Mouse (Mus musculus): ENCODE results near the gene Egfl8. TPM values are rescaled to one million over a fixed set of nuclear protein-coding genes. Genes with fewer than 3 reads are reported as not detected.

Gene Egfl8
- polyA plus RNA-seq, 1 experiment from 2014 or later: 6.6 TPM

- peak overlapping the region; percentile 98 for H3K4me2 ChIP-seq (replicated peaks)
These were observed 25.4 kb downstream of the Egfl8 start for GRCm38 (mm10) chr17:34590154-34590987.

GRCm38 (mm10) chr17:34589681-34590101 is 26.1 kb downstream of the Egfl8 start, which contains the start of gene Gpsm3:
Gene Gpsm3 (plus strand): TSS chr17:34589806.
- Histone ChIP-seq H3K4me1 (peaks cover 64% of the 10 kb centered on the region), H3K4me3 (peak within 1 kb of the TSS; percentile 91; the same call in 1 of the 2 replicates), H3K4me2 (replicated peaks) (peak within 1 kb of the TSS; percentile 98), H3K27ac (peak within 1 kb of the TSS; percentile 98), H3K9me3 (no peaks in the 10 kb centered on the region), H3K9ac (no peak within 1 kb of the TSS), H3K27me3 (no peaks in the 10 kb centered on the region), H3K36me3 (peaks cover 8% of the 10 kb centered on the region)
- ATAC-seq (ENCODE audit: low FRiP score, low read depth): no peak
- WGBS: 28% methylated on average over 7 of the region's 7 CpGs

More at GRCm38 (mm10) chr17:34590154-34590987, 25.4 kb downstream of the Egfl8 start:
- Histone ChIP-seq H3K36me3 (peaks cover 15% of the 10 kb centered on the region), H3K9me3 (no peaks in the 10 kb centered on the region), H3K4me3 (peak overlapping the region; percentile 91; the same call in 1 of the 2 replicates), H3K9ac (0 out of 2 replicates have a peak overlapping the region, but pooled peaks have one; percentile 98), H3K27me3 (no peaks in the 10 kb centered on the region), H3K27ac (peak overlapping the region; percentile 99; the same call in 1 of the 2 replicates), H3K4me1 (peaks cover 71% of the 10 kb centered on the region)
- 73% methylated on average over 15 of the region's 15 CpGs for WGBS
- ATAC-seq (ENCODE audit: low FRiP score, low read depth): no peak

- no peaks in the 10 kb centered on the region for H3K27me3 ChIP-seq
- peaks cover 59% of the 10 kb centered on the region for H3K4me1 ChIP-seq
- no peaks in the 10 kb centered on the region for H3K9me3 ChIP-seq
- no peak overlapping the region for H3K9ac ChIP-seq
- peak overlapping the region; percentile 98 for H3K4me2 ChIP-seq (replicated peaks)
- peaks cover 3% of the 10 kb centered on the region for H3K36me3 ChIP-seq
- no peak for ATAC-seq (ENCODE audit: low FRiP score, low read depth)
- 31% methylated on average over 7 of the region's 7 CpGs for WGBS
- peak overlapping the region; percentile 78 for H3K27ac ChIP-seq
- no peak overlapping the region for H3K4me3 ChIP-seq
These were observed 26.6 kb downstream of the Egfl8 start for GRCm38 (mm10) chr17:34589206-34589605.

- peak overlapping the region; percentile 98 for H3K4me2 ChIP-seq (replicated peaks)
- H3K27ac ChIP-seq: peak overlapping the region; percentile 98; the same call in 1 of the 2 replicates
- peaks cover 55% of the 10 kb centered on the region for H3K4me1 ChIP-seq
- H3K36me3 ChIP-seq: no peaks in the 10 kb centered on the region
- H3K4me3 ChIP-seq: no peak overlapping the region
- 37% methylated on average over 3 of the region's 3 CpGs for WGBS
- no peaks in the 10 kb centered on the region for H3K9me3 ChIP-seq
- H3K9ac ChIP-seq: no peak overlapping the region
- ATAC-seq (ENCODE audit: low FRiP score, low read depth): no peak
- H3K27me3 ChIP-seq: no peaks in the 10 kb centered on the region
These were observed 27.0 kb downstream of the Egfl8 start for GRCm38 (mm10) chr17:34588767-34589166.

- H3K4me1 ChIP-seq: peaks cover 49% of the 10 kb centered on the region
- peak overlapping the region; percentile 98 for H3K4me2 ChIP-seq (replicated peaks)
- 4% methylated on average over 19 of the region's 19 CpGs for WGBS
- H3K27me3 ChIP-seq: no peaks in the 10 kb centered on the region
- H3K27ac ChIP-seq: peak overlapping the region; percentile 98
- H3K4me3 ChIP-seq: peak overlapping the region; percentile 75
- no peaks in the 10 kb centered on the region for H3K36me3 ChIP-seq
- H3K9ac ChIP-seq: peak overlapping the region; percentile 94
- no peak for ATAC-seq (ENCODE audit: low FRiP score, low read depth)
- no peaks in the 10 kb centered on the region for H3K9me3 ChIP-seq
These were observed 28.0 kb downstream of the Egfl8 start for GRCm38 (mm10) chr17:34587814-34588213.

GRCm38 (mm10) chr17:34587423-34587811 is 28.4 kb downstream of the Egfl8 start:
- H3K9ac ChIP-seq: peak overlapping the region; percentile 94
- H3K4me3 ChIP-seq: peak overlapping the region; percentile 75
- H3K27me3 ChIP-seq: no peaks in the 10 kb centered on the region
- H3K9me3 ChIP-seq: no peaks in the 10 kb centered on the region
- H3K4me1 ChIP-seq: peaks cover 49% of the 10 kb centered on the region
- H3K36me3 ChIP-seq: no peaks in the 10 kb centered on the region
- peak; percentile 86 for ATAC-seq (ENCODE audit: low FRiP score, low read depth)
- under 1% methylated on average over 48 of the region's 50 CpGs for WGBS
- H3K27ac ChIP-seq: peak overlapping the region; percentile 98
- peak overlapping the region; percentile 98 for H3K4me2 ChIP-seq (replicated peaks)

- Histone ChIP-seq H3K9me3 (no peaks in the 10 kb centered on the region), H3K27me3 (no peaks in the 10 kb centered on the region), H3K4me3 (peak overlapping the region; percentile 75), H3K9ac (peak overlapping the region; percentile 94), H3K4me2 (replicated peaks) (peak overlapping the region; percentile 98), H3K4me1 (peaks cover 49% of the 10 kb centered on the region), H3K36me3 (no peaks in the 10 kb centered on the region), H3K27ac (peak overlapping the region; percentile 98)
- WGBS: under 1% methylated on average over 38 of the region's 38 CpGs
- ATAC-seq (ENCODE audit: low FRiP score, low read depth): peak; percentile 85
These were observed 28.9 kb downstream of the Egfl8 start for GRCm38 (mm10) chr17:34586796-34587422.

GRCm38 (mm10) chr17:34585877-34586771 is 29.6 kb downstream of the Egfl8 start:
- ATAC-seq (ENCODE audit: low FRiP score, low read depth): no peak; the same call in 1 of the 2 replicates

GRCm38 (mm10) chr17:34585121-34585520 is 30.6 kb downstream of the Egfl8 start:
- Histone ChIP-seq H3K27ac (no peak overlapping the region), H3K4me1 (peaks cover 33% of the 10 kb centered on the region), H3K4me2 (replicated peaks) (no peak overlapping the region), H3K9me3 (no peaks in the 10 kb centered on the region), H3K4me3 (no peak overlapping the region), H3K9ac (no peak overlapping the region), H3K36me3 (no peaks in the 10 kb centered on the region), H3K27me3 (no peaks in the 10 kb centered on the region)
- WGBS: 92% methylated on average over 8 of the region's 8 CpGs
- no peak for ATAC-seq (ENCODE audit: low FRiP score, low read depth)

More at GRCm38 (mm10) chr17:34585877-34586771, 29.6 kb downstream of the Egfl8 start:
- 24% methylated on average over 32 of the region's 32 CpGs for WGBS
- Histone ChIP-seq H3K4me1 (peaks cover 43% of the 10 kb centered on the region), H3K27me3 (no peaks in the 10 kb centered on the region), H3K9me3 (no peaks in the 10 kb centered on the region), H3K9ac (peak overlapping the region; percentile 94), H3K27ac (peak overlapping the region; percentile 98), H3K4me2 (replicated peaks) (peak overlapping the region; percentile 98), H3K36me3 (no peaks in the 10 kb centered on the region), H3K4me3 (peak overlapping the region; percentile 75)

GRCm38 (mm10) chr17:34583819-34584218 is 32.0 kb downstream of the Egfl8 start:
- Histone ChIP-seq H3K27ac (no peak overlapping the region), H3K36me3 (no peaks in the 10 kb centered on the region), H3K4me1 (peaks cover 20% of the 10 kb centered on the region), H3K9me3 (no peaks in the 10 kb centered on the region), H3K4me2 (replicated peaks) (no peak overlapping the region), H3K27me3 (no peaks in the 10 kb centered on the region), H3K9ac (no peak overlapping the region), H3K4me3 (no peak overlapping the region)
- 87% methylated on average over 8 of the region's 8 CpGs for WGBS
- ATAC-seq (ENCODE audit: low FRiP score, low read depth): no peak

GRCm38 (mm10) chr17:34583397-34583796 is 32.4 kb downstream of the Egfl8 start:
- ATAC-seq (ENCODE audit: low FRiP score, low read depth): no peak
- H3K9ac ChIP-seq: no peak overlapping the region

More at GRCm38 (mm10) chr17:34583397-34583796, 32.4 kb downstream of the Egfl8 start:
- Histone ChIP-seq H3K27me3 (no peaks in the 10 kb centered on the region), H3K4me3 (no peak overlapping the region), H3K4me2 (replicated peaks) (no peak overlapping the region), H3K4me1 (peaks cover 16% of the 10 kb centered on the region), H3K9me3 (no peaks in the 10 kb centered on the region), H3K27ac (no peak overlapping the region), H3K36me3 (no peaks in the 10 kb centered on the region)
- 64% methylated on average over 7 of the region's 7 CpGs for WGBS

Data from limb, embryonic 13.5 days (tissue).